ENCODE assay signal across 8 mouse cellular contexts in the genomic region with DNA sequence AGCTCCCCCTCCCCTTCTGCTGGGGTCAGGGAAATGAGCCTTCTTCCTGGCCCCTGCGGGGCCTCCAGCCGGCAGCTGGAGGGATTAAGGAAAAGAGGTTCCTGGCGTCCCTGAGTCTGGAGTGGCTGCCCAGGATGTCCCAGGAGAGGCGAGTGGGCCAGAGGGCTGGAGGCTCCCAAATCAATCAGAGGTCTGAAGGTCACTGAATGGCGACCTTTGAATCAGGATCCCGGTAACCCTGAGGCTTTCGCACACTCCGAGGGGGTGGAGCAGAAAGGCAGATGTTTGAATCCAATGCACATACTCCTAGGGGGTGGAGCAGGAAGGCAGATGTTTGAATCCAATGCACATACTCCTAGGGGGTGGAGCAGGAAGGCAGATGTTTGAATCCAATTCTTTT. TPM values are rescaled to one million over a fixed set of nuclear protein-coding genes. Genes with fewer than 3 reads are reported as not detected.
A peak's percentile ranks its signal among the peaks of the same experiment; 100 is the strongest.
DNase-seq lines count a peak whose midpoint lies in the region; ATAC-seq and TF ChIP-seq lines count a peak whose summit lies in the region.

No protein-coding gene starts in this region.

- H3K4me2 ChIP-seq in heart, embryonic 16.5 days (ENCODE audit: low read depth, low read length): no peak overlapping the region

- 0 out of 2 replicates have a peak overlapping the region, but pooled peaks have one; percentile 26 for H3K4me3 ChIP-seq in E14TG2a.4 (replicated peaks; ENCODE audit: low read length)
- H3K4me3 ChIP-seq in heart, embryonic 16.5 days (ENCODE audit: low read length): no peak overlapping the region

- 0 out of 2 replicates have a peak overlapping the region, but pooled peaks have one; percentile 28 for H3K27ac ChIP-seq in heart, embryonic 16.5 days (ENCODE audit: low read length)

- H3K27me3 ChIP-seq in E14TG2a.4 (ENCODE audit: insufficient read depth, low read length): peaks cover 5% of the 10 kb centered on the region; the same call in 1 of the 2 replicates
- no peaks in the 10 kb centered on the region for H3K27me3 ChIP-seq in heart, embryonic 16.5 days (ENCODE audit: control insufficient read depth, insufficient read depth, low read length)

- TF ChIP-seq CTCF in E14TG2a.4 (conservative IDR thresholded peaks at IDR 0.05; ENCODE audit: low read length): no peak

- H3K9me3 ChIP-seq in E14TG2a.4 (ENCODE audit: low read length): no peaks in the 10 kb centered on the region
- H3K9me3 ChIP-seq in heart, embryonic 16.5 days (replicated peaks; ENCODE audit: control insufficient read depth, low read length): no peaks in the 10 kb centered on the region

- DNase-seq in adrenal gland, postnatal 36 days: peak; percentile 12 to 54
- DNase-seq in kidney, postnatal 25 days: peak; percentile 47 to 62
- peak; percentile 36 for DNase-seq in retina, postnatal 1 day
- no peak for DNase-seq in left cerebral cortex, postnatal 14 days (ENCODE audit: low spot score in 2 of 2)
- DNase-seq in right cerebral cortex, adult 18-20 months: no peak

- H3K9ac ChIP-seq in heart, embryonic 16.5 days (ENCODE audit: low read length): no peak overlapping the region

- peaks cover 21% of the 10 kb centered on the region for H3K4me1 ChIP-seq in E14TG2a.4 (replicated peaks; ENCODE audit: low read depth, low read length)
- H3K4me1 ChIP-seq in heart, embryonic 16.5 days (ENCODE audit: control insufficient read depth, insufficient read depth, low read length): peaks cover 11% of the 10 kb centered on the region; the same call in 1 of the 2 replicates

- WGBS in heart, embryonic 16.5 days: 9% methylated on average over 8 of the region's 8 CpGs

- intact Hi-C loops in left cerebral cortex, postnatal 14 days (cut with DNase I): loop anchor here (10.0 kb wide), 1 partner anchor 145 kb away; no protein-coding TSS in a partner anchor

- peak; percentile 29; the same call in 1 of the 2 replicates for ATAC-seq in heart, embryonic 16.5 days (replicated peaks; ENCODE audit: extremely low read depth, insufficient read depth, low FRiP score)
- ATAC-seq in cerebellum, adult (ENCODE audit: insufficient number of reproducible peaks, low FRiP score, low TSS enrichment): no peak

- H3K36me3 ChIP-seq in E14TG2a.4 (ENCODE audit: insufficient read depth, low read length): no peaks in the 10 kb centered on the region
- H3K36me3 ChIP-seq in heart, embryonic 16.5 days (ENCODE audit: control insufficient read depth, insufficient read depth): no peaks in the 10 kb centered on the region

RNA-seq across cellular contexts. Expression of gene Usp29, which starts 39.9 kb away (rescaled TPM):
- 1 to 10 TPM in 1 of 2 experiments, under 1 TPM in 1; 0.99 to 1.3 TPM for total RNA-seq in adrenal gland, postnatal 36 days (2021)
- polyA plus RNA-seq in heart, embryonic 16.5 days (2015; fragmentation: Nextera tagmentation; extraction: Ambion mirVana): 5.9 and 6.1 TPM in 2 replicates
- total RNA-seq in left cerebral cortex, postnatal 14 days (2021): 10 to 100 TPM; 40.0 to 44.0 TPM

RNA-seq across cellular contexts. Expression of gene Peg3, which starts 40.1 kb away (rescaled TPM):
- total RNA-seq in adrenal gland, postnatal 36 days (2021): 10 to 100 TPM; 37.8 to 39.2 TPM
- 86.6 and 88.1 TPM in 2 replicates for polyA plus RNA-seq in heart, embryonic 16.5 days (2015; fragmentation: Nextera tagmentation; extraction: Ambion mirVana)
- 100 to 1,000 TPM; 185 to 197 TPM for total RNA-seq in left cerebral cortex, postnatal 14 days (2021)

Comparison
In these comparisons a context has a peak if more than half of its experiments do, and no peak if none do; other contexts are left out.
1. DNase-seq: peak in adrenal gland, postnatal 36 days (2 of 2), kidney, postnatal 25 days (2 of 2) and retina, postnatal 1 day (single experiment); none in left cerebral cortex, postnatal 14 days (0 of 2) and right cerebral cortex, adult 18-20 months (single experiment).
2. RNA of gene Usp29, which starts 39.9 kb away (total RNA-seq): 40.0 to 44.0 TPM in left cerebral cortex, postnatal 14 days; 0.99 to 1.3 TPM in adrenal gland, postnatal 36 days; every median in the first group is over 10 times any median in the second.
3. RNA of gene Peg3, which starts 40.1 kb away (total RNA-seq): 185 to 197 TPM in left cerebral cortex, postnatal 14 days; 37.8 to 39.2 TPM in adrenal gland, postnatal 36 days; every median in the first group is over 4 times any median in the second.